In genomic region chr6:114011976-114012375, GRCm38 (mm10) we compare ENCODE assay signal across 17 mouse cellular contexts. TPM values are rescaled to one million over a fixed set of nuclear protein-coding genes. Genes with fewer than 3 reads are reported as not detected.
A peak's percentile ranks its signal among the peaks of the same experiment; 100 is the strongest.
DNase-seq lines count a peak whose midpoint lies in the region; ATAC-seq and TF ChIP-seq lines count a peak whose summit lies in the region.
"Had no signal": no experiment of that assay in that cellular context is flagged by ENCODE, and none has a peak within 500 bp of the region (broad histone marks: within the 10 kb centered on the region; RNA-seq: fewer than 3 reads in every experiment).

No protein-coding gene starts in this region.

- H3K9ac ChIP-seq in forebrain, postnatal 0 days: no peak overlapping the region
- H3K9ac ChIP-seq: embryonic facial prominence, embryonic 13.5 days; hindbrain, embryonic 12.5 days had no signal

- DNase-seq in kidney, adult 11 months: peak; percentile 37
- no peak for DNase-seq in kidney, postnatal 10 days
- DNase-seq in brain, adult 2 months (ENCODE audit: low read depth, low spot score): peak; percentile 51
- peak; percentile 46 for DNase-seq in kidney, adult 9 months
- peak; percentile 21 to 46 for DNase-seq in kidney, postnatal 25 days
- no peak for DNase-seq in forebrain, postnatal 0 days
- no peak for DNase-seq in adipocyte (ENCODE audit: low spot score)
- DNase-seq: heart, adult 18-20 months; heart, postnatal 10 days; heart, postnatal 4 days had no signal

- H3K4me1 ChIP-seq in forebrain, postnatal 0 days (ENCODE audit: insufficient read depth): no peaks in the 10 kb centered on the region
- H3K4me1 ChIP-seq: heart, embryonic 10.5 days had no signal

- no peak for TF ChIP-seq CTCF in forebrain, postnatal 0 days (IDR thresholded peaks at IDR 0.05; ENCODE audit: low read depth)

- H3K4me3 ChIP-seq in forebrain, postnatal 0 days (ENCODE audit: low read depth, low read length): no peak overlapping the region
- H3K4me3 ChIP-seq: embryonic facial prominence, embryonic 13.5 days; forebrain, embryonic 10.5 days; heart, embryonic 10.5 days; hindbrain, embryonic 12.5 days had no signal

- H3K9me3 ChIP-seq in forebrain, postnatal 0 days (ENCODE audit: low read length): no peaks in the 10 kb centered on the region
- H3K9me3 ChIP-seq: embryonic facial prominence, embryonic 13.5 days; forebrain, embryonic 10.5 days; heart, embryonic 10.5 days; hindbrain, embryonic 12.5 days had no signal

- no peak for ATAC-seq in forebrain, postnatal 0 days
- ATAC-seq: forebrain, embryonic 14.5 days; hindbrain, embryonic 16.5 days had no signal

- no peak overlapping the region for H3K4me2 ChIP-seq in forebrain, postnatal 0 days (ENCODE audit: low read depth)
- H3K4me2 ChIP-seq: embryonic facial prominence, embryonic 13.5 days; hindbrain, embryonic 12.5 days had no signal

- WGBS in forebrain, postnatal 0 days: 87% methylated on average over 6 of the region's 6 CpGs

- H3K36me3 ChIP-seq in forebrain, postnatal 0 days (ENCODE audit: insufficient read depth): no peaks in the 10 kb centered on the region
- H3K36me3 ChIP-seq: embryonic facial prominence, embryonic 13.5 days; forebrain, embryonic 10.5 days; heart, embryonic 10.5 days; hindbrain, embryonic 12.5 days had no signal

- no peaks in the 10 kb centered on the region for H3K27me3 ChIP-seq in forebrain, postnatal 0 days (ENCODE audit: insufficient read depth, low read length)
- H3K27me3 ChIP-seq: embryonic facial prominence, embryonic 13.5 days; hindbrain, embryonic 12.5 days had no signal

- H3K27ac ChIP-seq in forebrain, postnatal 0 days (ENCODE audit: low read depth, low read length): no peak overlapping the region
- H3K27ac ChIP-seq: embryonic facial prominence, embryonic 13.5 days; forebrain, embryonic 10.5 days; heart, embryonic 10.5 days; hindbrain, embryonic 12.5 days had no signal

RNA-seq across cellular contexts. Expression of gene Atp2b2, which starts 30.4 kb away (rescaled TPM):
- total RNA-seq in forebrain, postnatal 0 days (2014; rRNA removed): 59.4 and 65.1 TPM in 2 replicates
- 24.2 and 37.8 TPM in 2 replicates for polyA plus RNA-seq in forebrain, postnatal 0 days (2015; fragmentation: Nextera tagmentation; extraction: Ambion mirVana)
- polyA plus RNA-seq: C2C12 had no signal

Comparison
In these comparisons a context has a peak if more than half of its experiments do, and no peak if none do; other contexts are left out.
1. DNase-seq: peak in kidney, adult 11 months (single experiment), brain, adult 2 months (single experiment), kidney, adult 9 months (single experiment) and kidney, postnatal 25 days (2 of 2); none in kidney, postnatal 10 days (single experiment), forebrain, postnatal 0 days (single experiment) and adipocyte (single experiment).